Mouse (Mus musculus) embryo, embryonic 11 days (tissue): ENCODE results near the gene Mtln.
A peak's percentile ranks its signal among the peaks of the same experiment; 100 is the strongest.

Experiments
- DNase-seq: peaks from one replicate; pipeline ENCODE4 v3.0.0-alpha.2; 2015

The Mtln gene

DNA sequence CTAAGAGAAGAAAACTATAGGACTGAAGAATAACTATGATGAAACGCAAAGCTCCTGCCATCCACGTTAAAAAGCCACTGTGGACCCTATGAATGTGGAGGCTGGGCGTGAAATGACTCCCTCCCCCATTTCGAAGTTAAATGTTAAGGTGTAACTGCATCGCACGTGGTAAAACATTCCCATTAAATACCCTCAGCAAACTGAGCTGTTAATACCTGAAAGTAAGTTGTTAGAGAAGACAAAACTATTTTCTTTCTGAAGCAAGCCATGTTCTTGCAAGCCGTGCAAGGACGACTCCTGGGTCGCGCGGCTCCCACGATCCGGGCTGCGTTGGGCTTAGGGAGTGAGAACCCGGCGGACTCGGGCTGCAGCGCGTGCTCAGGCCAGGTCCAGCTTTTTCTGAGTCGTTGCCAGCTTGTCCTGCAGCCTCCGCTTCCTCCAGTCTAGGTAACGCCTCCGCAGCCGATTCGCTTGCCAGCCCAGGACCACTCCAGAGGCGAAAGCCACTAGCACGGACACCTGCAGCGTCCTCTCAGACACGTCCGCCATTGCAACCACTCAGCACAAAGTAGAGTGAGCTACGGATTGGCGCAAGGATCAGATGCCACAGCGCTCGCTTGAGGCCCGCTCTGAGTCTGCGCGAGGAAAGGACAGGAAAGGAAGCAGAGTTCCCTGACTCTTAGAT lies at the start of gene Mtln:
Gene Mtln (minus strand): TSS at position 570 of the 685 bp plus-strand sequence.
- DNase-seq = peak; percentile 94

DNA sequence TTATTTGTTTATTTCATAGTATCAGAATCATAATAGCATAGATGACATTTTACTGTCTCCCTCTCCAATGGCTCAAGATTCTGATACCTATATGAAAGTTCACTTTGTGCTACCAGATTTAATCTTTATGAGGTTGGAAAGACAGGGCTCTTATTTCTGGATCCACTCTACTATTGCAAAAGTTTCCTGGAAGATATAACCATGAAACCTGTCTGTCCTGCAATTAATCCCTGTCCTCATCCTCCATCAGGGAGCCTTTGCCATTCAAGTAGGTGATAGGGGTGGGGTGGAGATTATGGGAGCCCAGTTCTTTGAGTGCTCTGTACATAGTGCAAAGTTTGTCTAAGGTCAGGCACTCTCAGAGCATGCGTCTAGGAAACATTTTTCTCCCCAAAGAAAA lies 49.1 kb upstream of the Mtln start:
- no peak for DNase-seq

DNA sequence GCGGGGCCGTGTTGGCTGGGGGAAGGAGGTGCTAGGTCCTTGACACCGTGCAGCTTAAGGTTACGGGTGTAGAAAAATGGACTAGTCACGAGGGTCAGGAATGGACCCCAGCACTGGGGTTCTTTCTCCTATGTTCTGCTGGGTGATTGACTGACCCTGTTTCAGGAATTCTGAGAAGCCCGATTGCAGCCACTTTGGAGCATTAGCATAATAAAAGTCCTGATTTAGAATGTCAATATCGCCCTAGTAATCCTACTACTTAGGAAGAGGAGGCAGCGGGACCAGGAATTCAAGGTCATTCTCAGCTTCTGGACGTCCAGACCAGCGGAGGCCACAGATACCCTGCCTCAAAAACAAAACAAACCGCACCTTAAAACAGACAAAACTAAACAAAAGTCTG lies 47.1 kb upstream of the Mtln start:
- DNase-seq = no peak

DNA sequence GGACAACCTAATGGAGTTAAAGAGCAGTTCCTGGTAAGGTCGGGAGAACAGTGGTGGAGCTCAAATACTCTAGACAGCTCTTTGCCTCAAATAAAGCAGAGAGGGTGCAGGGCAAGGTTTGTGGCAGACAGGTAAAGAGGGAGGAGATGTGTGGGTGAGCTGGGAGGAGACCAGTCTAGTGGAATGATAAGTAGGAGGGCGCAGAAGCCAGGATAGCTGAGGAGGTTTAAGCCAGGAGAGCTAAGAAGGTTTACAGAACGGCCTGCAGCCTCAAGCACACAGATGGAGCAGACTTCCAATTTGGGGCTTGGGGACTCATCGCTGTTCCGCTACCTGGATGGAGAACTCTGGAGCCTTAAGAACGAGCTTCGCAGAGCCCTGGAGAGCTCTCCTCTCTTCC lies 46.3 kb upstream of the Mtln start, which contains the start of gene Acoxl:
Gene Acoxl (plus strand): TSS at position 301 of the 400 bp plus-strand sequence.
- no peak for DNase-seq

DNA sequence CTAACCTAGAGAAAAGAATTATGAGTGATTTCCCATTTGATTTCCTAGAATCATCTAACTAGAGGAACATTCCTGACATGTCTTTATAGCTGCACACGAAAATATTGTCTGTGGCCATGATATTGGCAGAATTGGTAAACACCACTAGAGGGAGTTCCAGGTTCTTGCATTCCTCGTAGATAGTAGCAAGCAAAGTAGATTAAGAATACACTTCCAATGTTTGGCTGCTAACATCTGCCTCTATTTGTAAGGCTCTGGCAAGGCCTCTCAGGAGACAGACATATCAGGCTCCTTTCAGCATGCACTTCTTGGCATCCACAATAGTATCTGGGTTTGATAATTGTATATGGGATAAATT lies 40.5 kb upstream of the Mtln start:
- peak; percentile 64 for DNase-seq

DNA sequence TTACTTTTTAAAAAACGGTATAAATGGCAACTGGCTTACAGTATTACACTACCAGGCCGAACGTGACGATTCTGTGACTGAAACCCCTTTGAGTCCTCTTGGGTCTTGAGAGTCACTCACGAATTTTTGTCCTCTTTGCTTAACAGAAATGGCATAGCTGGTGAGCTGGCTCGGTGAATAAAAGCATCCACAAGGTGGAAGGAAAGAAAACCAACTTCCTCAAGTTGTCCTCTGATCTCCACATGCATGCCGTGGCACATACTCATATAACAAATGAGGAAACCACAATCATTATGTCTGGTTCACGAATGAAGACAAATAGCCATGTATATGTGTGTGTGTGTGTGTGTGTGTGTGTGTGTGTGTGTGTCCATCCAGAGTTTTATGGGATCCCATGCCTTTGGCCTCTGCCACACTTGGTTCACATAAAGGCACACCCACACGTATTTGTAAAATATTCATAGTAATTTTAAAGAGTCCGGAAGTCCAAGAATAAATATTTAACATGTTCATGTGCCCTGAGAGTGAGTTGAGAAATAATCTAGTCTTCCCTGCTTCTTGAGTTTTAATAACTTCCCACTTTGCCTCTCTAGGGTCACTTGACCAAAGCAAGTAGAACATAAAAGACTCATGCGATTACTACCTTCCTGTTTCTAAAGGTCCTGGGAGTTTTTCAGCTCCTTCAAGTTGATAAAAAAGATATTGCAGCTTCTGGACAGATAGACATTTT lies 40.0 kb upstream of the Mtln start:
- no peak for DNase-seq

DNA sequence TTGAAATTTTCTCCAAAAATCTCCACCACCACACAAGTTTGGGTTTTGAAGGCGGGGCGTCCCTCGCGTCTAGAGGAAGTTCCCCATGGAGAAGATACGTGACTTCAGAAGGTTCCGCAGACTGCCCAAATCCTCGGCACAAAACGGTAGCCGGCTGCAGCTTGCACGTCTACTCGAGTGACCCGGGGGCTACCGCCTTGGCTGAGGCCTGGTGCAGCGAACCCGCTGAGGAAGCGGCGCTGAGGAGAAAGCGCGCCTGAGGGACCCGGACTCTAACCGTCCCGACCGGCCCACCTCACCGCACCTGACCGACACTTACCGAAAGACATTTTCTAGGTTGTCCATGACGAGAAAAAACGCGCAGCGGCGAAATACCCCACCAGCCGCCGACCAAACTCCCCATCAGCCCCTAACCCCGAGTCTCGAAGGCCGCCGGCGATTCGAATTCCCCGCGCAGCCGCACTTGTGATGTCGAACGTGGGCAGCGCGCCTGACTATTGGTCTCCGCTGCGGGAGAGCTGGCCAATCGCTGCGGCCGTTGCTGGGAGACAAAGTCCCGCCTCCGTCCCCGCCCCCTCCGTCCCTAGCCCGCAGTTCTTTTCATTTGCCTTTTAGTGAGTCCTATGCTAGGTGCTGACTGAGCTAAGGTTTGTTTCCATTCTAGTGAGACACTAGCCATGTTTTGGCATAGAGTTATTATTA lies 39.3 kb upstream of the Mtln start, which contains the start of gene Bub1:
Gene Bub1 (minus strand): TSS at position 465 of the 702 bp plus-strand sequence.
- DNase-seq = peak; percentile 98

DNA sequence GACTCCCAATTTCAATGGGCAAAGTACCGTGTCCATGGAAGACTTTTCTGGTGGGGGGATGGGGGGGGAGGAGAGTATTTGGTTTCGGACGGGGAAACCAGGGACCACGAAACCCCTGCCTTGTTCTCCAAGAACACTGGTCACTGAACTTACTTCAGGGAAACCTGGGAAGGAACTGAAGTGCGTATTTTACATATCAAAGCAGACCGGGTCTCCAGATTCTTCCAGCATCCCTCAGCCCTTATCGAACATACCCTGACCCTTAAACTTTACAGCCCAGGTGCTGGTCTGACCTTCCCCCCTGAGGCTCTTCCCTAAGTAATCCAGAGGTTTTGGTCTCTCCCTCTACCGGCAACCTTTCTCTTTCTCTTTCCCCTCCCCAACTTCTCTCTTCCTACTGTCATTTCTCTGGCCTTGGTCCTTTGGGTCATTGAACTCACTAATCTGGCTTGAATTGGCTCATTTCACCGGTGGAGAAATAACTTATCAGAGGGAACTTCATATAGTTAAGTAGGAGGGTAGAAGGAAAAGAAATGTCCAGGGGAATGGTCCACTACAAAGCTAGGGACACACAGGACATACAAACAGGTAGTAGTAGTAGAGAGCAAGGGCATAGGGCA lies 2.5 kb downstream of the Mtln start:
- DNase-seq = no peak

DNA sequence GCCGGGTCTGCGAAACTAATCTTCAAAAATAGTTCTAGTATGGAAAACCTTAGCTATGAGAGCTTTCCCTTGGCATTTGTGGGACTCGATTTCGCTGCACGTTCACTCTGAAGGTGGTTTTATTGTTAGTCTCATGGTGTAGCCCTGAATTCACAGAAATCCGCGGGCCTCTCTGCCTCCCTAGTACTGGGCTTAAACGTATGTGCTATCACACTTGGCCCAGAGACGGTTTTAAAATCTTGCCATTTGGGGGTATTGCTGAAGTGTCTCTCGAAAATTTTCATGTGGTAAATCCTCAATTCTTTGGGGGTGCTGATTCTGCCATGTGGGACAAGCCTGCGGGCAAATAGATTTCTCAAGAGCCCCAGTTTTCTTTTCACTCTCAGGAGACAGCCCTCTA lies 3.1 kb downstream of the Mtln start:
- DNase-seq = peak; percentile 24

DNA sequence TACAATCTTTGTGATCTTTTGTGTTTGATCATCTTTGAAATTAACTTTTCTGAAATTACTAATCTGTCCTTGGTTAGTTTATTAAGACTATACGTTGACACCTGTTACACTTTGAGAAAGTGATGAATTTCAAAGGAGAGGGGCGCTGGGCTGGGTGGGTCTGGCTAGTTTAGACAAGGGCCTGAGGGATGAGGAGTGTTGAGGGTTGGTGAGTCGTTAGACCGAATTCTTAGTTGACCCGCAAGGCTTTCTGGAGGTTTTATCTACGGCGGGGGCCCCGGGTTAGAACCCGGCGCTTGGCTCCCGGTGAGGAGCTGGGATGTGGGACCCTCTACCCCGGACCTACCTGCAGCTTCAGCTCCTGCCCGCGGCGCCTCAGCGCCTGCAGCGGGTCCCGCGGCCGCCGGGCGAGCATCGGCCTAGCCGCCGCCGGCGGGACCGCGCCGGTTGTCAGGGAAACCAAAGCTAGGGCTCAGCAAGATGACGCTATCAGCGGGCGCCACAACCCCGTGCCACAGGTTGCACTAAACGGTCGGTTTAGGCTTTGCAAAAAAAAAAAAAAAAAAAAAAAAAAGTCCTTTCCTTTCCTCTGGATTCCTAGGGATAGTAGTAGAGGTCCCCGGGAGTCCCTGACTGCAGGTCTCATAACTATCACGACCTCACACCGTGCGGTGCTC lies 3.7 kb downstream of the Mtln start, which contains the start of gene Nphp1:
Gene Nphp1 (minus strand): TSS at position 458 of the 677 bp plus-strand sequence.
- DNase-seq = peak; percentile 94

DNA sequence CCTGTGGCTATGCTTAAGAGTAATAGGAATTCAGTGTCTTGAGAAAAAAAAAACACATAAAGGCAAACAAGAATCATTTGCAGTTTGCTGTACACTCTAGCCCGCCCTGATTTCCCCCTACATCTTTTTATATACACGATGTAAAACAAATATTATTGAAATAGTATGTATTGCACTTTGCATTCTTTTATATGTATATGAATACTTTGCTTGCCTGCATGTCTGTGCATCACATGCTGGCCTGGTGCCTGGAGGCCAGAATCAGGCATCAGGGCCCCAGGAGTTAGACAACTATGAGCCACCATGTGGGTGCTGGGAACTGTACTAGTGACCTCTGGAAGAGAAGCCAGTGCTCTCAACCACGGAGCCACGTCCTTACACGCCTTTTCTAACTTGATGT lies 5.1 kb downstream of the Mtln start:
- no peak for DNase-seq

DNA sequence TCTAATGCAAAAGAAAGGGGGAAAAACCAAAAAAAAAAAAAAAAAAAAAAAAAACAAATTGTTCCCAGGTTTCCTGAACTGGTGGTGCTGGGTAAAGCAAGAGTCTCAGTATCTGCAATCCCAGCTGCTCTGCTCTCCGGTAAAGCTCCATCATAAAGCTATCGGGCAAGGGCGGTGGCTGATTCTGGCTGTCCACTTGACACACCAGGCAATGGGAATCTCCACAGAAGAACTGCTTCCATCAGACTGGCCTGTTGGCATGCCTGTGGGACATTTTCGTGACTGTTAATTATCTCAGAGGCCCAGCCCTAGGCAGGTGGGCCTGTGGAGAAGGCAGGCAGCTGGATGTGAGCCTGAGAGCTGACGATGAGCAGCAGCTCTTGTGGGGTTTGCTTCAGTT lies 13.8 kb downstream of the Mtln start:
- DNase-seq = no peak

DNA sequence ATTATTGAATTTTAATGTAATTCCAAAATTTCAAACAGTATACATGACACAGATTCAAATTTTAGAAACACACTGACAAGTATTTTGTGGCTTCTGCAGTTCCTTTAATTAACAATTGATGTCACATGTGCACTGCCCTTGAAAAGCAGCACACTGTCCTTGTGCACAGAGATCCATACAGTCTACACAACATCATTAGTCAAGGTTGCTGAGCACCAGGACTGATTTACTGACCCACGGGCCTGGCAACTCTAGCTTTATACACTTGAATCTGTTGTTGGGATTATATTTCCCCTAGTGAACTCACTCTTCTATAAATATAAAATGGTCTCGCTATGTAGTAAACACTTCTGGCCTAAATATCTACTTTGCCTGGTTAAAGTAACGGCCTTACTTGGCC lies 17.3 kb downstream of the Mtln start:
- DNase-seq = no peak

DNA sequence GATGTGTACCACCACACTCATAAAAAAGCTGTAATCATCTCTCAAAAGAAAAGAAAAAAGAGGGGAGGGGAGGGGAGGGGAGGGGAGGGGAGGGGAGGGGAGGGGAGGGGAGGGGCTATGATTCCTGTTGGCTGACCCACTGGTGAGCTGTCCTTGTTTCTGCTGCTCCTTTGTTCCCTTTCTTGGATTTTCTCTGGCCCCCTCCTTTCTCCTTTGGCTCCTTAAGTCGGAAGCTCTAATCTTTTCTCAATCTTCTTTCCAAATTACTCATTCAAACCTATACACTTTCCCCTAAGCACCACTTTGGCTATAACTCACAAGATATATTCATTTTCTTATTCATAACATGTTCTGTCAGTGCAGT lies 17.7 kb downstream of the Mtln start:
- no peak for DNase-seq

DNA sequence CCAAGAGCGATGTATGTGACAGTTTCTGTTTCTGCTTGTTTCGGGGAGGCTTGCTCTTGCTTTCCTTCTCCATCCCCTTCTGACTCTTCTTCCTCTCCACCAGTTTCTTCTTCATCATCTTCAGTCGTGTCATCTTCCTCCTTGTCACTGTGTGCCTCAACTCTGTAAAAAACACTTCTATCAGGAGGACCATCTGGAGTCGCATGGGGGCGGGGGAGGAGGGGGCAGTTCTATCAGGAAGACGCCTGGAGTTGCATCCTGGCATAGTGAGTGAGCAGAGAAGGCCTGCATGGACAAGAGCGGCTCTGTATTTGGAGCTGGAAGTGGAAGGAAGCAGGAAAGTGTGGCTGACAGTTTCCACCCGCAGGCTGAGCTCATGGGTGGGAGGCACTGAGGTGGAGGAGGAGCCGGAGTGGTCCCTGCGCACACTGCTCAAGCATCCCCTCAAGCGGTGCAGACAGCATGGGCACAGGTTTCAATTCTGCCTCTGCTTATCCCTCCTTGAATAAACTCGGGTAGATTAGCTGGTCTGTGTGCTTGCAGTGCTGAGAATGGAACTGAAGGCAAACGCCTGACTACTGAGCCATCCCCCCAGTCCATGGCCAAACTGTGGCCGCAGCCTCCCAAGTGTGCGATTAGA lies 18.2 kb downstream of the Mtln start:
- peak; percentile 28 for DNase-seq

DNA sequence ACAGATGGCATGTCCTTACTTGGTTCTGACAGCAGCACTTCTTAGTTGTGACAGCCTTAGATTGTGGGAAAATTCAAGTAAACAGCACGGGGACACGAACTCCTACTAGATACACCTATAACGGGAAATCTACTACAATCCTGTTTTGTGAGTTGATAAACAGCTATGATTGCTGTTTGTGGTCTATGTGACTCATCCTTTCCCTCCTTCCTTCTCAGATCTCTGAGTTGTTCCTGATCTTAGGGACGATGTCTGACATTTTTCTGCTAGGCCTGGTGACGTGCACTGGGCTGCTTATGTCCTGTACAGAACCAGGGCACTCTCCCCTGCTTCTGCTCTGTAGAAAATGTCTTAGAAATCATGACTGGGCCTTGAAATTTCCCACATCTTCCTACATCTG lies 30.7 kb downstream of the Mtln start:
- no peak for DNase-seq

DNA sequence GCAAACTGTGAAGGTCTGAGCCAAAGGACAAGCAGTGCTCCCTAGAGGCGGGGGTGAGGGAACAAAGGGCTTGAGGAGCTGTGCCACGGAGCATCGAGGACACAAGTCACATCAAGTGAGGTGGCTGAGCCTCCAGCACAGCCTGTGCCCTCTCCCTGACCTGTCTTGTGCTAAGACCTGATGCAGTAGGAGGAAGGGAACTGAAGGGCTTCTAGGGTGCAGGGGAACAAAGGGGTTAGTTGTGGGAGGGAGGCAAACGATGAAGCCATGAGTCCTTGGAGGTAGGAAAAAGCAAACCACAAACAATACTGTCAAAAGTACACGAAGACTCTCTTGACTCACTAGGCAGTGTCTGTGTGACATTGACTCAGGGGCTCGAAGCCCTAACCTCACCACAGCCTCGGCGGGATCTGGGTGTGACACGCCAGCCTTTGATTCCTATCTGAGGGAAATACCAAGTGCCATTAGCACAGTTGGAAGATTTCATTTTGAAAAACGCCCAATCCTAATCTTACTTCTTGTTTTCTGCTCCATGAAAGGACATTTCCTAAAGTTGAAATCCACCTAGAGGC lies 31.8 kb downstream of the Mtln start:
- DNase-seq = no peak

DNA sequence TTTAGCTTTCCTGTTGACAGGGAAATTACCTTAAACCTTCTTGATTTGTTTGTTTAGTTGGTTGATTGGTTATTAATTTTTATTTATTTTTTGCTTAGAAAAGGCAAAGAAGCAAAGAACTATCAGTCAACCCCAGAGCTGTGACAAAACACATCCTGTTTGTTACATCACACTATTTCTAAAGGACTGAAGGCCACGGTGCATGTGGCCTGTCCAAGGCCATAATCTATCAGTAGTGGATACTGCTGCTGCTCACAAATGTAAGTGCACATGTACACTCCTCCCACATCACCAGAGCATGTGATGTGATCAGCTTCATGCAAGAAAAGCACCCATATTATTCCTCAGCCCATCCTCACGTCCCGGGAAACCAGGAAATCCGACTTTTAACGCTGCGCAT lies 32.3 kb downstream of the Mtln start:
- DNase-seq = no peak

DNA sequence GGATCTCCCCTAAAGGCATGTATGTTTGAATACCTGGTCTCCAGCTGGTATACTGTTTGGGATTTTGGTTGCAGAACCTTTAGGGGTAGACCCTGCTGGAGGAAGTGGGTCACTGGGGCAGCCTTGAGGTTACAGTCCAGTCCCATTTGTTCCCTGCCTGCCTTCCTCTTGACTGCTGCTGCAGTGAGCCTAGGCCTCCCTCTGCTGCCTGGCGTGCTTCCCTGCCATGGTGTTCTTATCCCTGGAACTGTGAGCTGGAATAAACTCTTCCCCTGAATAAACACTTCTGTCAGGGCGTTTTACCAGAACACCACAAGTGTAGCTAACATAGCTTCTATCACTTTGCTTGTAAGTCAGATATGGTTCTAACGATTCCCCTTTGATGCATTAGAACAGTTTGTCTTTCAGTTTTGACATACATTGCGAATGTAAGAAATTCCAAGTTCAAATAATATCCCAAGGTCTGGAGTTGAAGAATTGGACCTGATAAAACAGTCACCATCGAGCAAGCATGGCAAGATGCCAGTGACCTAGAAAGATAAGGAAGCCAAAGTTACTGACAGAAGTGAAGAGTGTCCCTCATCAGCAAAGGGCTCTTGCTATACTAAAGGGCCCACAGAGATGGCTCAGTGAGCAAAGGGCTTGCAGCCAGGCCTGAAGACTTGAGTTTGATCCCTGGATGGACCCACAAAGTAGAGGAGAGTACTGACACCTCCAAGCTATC lies 33.0 kb downstream of the Mtln start:
- no peak for DNase-seq

DNA sequence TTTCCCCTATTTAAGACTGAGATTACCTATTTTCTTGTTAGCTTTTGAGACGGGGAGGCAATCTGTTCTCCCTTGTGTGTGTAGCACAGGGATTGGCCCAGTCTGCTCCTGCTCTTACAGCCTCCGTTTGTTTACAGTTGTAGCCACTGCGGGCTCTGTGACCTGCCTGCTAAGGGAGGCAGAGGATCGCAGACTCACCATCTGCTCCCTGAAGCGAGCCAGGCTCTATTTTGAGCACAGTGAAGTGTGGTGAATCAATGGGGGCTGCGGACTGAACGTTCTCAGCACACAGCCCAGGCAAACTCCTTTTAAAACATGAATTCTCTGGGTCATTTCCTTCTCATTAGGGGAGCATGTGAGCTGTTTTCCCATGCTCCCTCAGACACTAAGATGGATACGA lies 35.1 kb downstream of the Mtln start:
- DNase-seq = peak; percentile 16

DNA sequence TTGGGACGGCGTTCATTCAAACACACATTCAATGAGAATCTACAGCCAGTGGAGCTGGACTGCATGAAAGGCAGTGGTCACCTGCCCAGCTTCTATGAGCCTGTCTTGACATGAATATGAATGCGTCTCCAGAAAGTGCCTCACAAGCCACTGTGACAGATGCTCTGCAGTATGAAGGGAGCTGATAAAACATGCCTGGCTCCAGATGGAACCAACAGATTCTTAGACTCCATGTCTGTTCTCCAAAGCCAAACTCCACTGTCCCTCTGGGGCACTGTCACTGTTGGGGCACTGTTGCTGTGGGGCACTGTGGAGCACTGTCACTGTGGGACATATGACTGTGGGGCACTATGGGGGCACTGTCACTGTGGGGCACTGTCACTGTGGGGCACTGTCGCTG lies 38.2 kb downstream of the Mtln start:
- no peak for DNase-seq
